In the genomic region with DNA sequence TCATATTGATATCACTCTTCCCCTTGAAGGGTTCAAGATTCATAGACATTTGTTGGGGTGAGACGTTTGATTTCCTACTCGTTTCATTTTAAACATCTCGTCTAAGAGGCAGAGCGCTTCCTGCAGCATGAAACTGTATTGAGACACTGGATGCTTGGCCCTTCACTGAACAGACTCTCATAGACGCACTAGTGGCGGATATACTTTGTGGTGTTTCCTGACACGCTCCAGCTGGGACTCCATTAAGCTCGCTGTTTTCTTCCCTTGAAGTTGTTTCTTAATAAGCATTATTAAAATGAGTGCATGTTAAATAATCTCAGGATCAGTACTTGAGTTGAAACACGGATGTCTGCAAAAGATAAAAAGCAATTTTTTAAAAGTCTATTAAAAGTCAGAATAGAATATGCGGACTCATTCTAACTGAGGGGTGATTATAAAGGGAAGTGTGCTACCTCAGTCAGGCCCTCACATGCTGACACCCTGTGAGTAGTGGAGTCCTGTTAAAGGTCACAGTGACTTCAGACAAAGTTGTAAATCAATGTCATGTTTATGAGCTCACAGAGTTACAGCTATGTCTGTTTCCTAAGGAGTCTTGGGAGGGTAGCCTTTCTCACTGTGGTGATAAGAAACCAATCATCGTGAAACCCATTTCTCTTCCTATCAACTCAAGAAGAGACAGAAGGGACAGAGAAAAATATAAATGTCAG, we compare ENCODE assay signal across 20 mouse cellular contexts.
DNase-seq lines count a peak whose midpoint lies in the region; ATAC-seq and TF ChIP-seq lines count a peak whose summit lies in the region.
"Had no signal": no experiment of that assay in that cellular context is flagged by ENCODE, and none has a peak within 500 bp of the region (broad histone marks: within the 10 kb centered on the region; RNA-seq: fewer than 3 reads in every experiment).

No protein-coding gene starts in this region.

- peak; percentile 16 for DNase-seq in kidney, postnatal 14 days
- DNase-seq in kidney, adult 2 months, result no peak
- peak; percentile 37 for DNase-seq in embryo, embryonic 11 days
- DNase-seq in lung, postnatal 10 days, result peak; percentile 63
- DNase-seq in left cerebral cortex, postnatal 10 days (ENCODE audit: extremely low spot score in 1 of 2, low spot score in 2 of 2), result no peak
- DNase-seq in spleen, postnatal 10 days (ENCODE audit: low spot score in 2 of 2), result no peak
- DNase-seq: adrenal gland, postnatal 25 days; cerebellum, adult 2 months; gastrocnemius, postnatal 14 days; heart, adult 2 months; liver; liver, postnatal 0 days; spleen, adult 18-20 months had no signal

- ATAC-seq in intestine, embryonic 15.5 days, result peak; percentile 80
- ATAC-seq in megakaryocyte progenitor cell, adult 5-6 weeks (replicated peaks; ENCODE audit: poor library complexity), result no peak
- ATAC-seq: liver, postnatal 0 days had no signal

- TF ChIP-seq POLR2A in kidney, adult 2 months (IDR thresholded peaks at IDR 0.05; ENCODE audit: low read depth, low read length), result no peak

- H3K9ac ChIP-seq in intestine, embryonic 15.5 days, result no peak overlapping the region
- H3K9ac ChIP-seq: embryonic facial prominence, embryonic 15.5 days; hindbrain, embryonic 12.5 days; liver, postnatal 0 days; midbrain, embryonic 12.5 days had no signal

- H3K9me3 ChIP-seq in intestine, embryonic 15.5 days, result no peaks in the 10 kb centered on the region
- H3K9me3 ChIP-seq: embryonic facial prominence, embryonic 15.5 days; forebrain, embryonic 10.5 days; hindbrain, embryonic 12.5 days; midbrain, embryonic 12.5 days had no signal

- no peak overlapping the region for H3K4me3 ChIP-seq in kidney, adult 2 months (ENCODE audit: insufficient read depth, low read depth, low read length)
- H3K4me3 ChIP-seq in intestine, embryonic 15.5 days (replicated peaks), result no peak overlapping the region
- H3K4me3 ChIP-seq: embryonic facial prominence, embryonic 15.5 days; forebrain, embryonic 10.5 days; heart, adult 2 months; hindbrain, embryonic 12.5 days; midbrain, embryonic 12.5 days had no signal

- H3K36me3 ChIP-seq in kidney, adult 2 months (ENCODE audit: control insufficient read depth, insufficient read depth, low read length), result no peaks in the 10 kb centered on the region
- H3K36me3 ChIP-seq in intestine, embryonic 15.5 days, result no peaks in the 10 kb centered on the region
- H3K36me3 ChIP-seq: embryonic facial prominence, embryonic 15.5 days; forebrain, embryonic 10.5 days; hindbrain, embryonic 12.5 days; midbrain, embryonic 12.5 days had no signal

- intact Hi-C loops in left cerebral cortex, postnatal 10 days (cut with DNase I), result no loop called here

- no peak for TF ChIP-seq CTCF in kidney, adult 2 months (conservative IDR thresholded peaks at IDR 0.05; ENCODE audit: insufficient read depth, insufficient read length, low read depth, low read length)

- no peak overlapping the region for H3K4me2 ChIP-seq in intestine, embryonic 15.5 days (replicated peaks)
- H3K4me2 ChIP-seq: embryonic facial prominence, embryonic 15.5 days; hindbrain, embryonic 12.5 days; midbrain, embryonic 12.5 days had no signal

- whole genome bisulfite sequencing in kidney, adult 2 months, result 38% methylated on average over 11 of the region's 11 CpGs
- WGBS in intestine, embryonic 15.5 days, result 37% methylated on average over 11 of the region's 11 CpGs

- no peaks in the 10 kb centered on the region for H3K27me3 ChIP-seq in kidney, adult 2 months (replicated peaks; ENCODE audit: control insufficient read depth, insufficient read depth, low read length)
- H3K27me3 ChIP-seq in intestine, embryonic 15.5 days (replicated peaks), result no peaks in the 10 kb centered on the region
- H3K27me3 ChIP-seq: embryonic facial prominence, embryonic 15.5 days; hindbrain, embryonic 12.5 days; midbrain, embryonic 12.5 days had no signal

- no peaks in the 10 kb centered on the region for H3K4me1 ChIP-seq in kidney, adult 2 months (ENCODE audit: control insufficient read depth, insufficient read depth, low read length)
- H3K4me1 ChIP-seq in intestine, embryonic 15.5 days (replicated peaks), result 0 out of 2 replicates have a peak, but pooled peaks cover 3% of the 10 kb centered on the region
- H3K4me1 ChIP-seq: embryonic facial prominence, embryonic 15.5 days; forebrain, embryonic 10.5 days; hindbrain, embryonic 12.5 days; midbrain, embryonic 12.5 days had no signal

- no peak overlapping the region for H3K27ac ChIP-seq in kidney, adult 2 months (ENCODE audit: insufficient read depth, low read depth, low read length)
- H3K27ac ChIP-seq in intestine, embryonic 15.5 days, result no peak overlapping the region
- H3K27ac ChIP-seq: embryonic facial prominence, embryonic 15.5 days; forebrain, embryonic 10.5 days; heart, adult 2 months; hindbrain, embryonic 12.5 days; midbrain, embryonic 12.5 days; stomach, postnatal 0 days had no signal

Comparison
In these comparisons a context has a peak if more than half of its experiments do, and no peak if none do; other contexts are left out.
1. DNase-seq: peak in kidney, postnatal 14 days (single experiment), embryo, embryonic 11 days (single experiment) and lung, postnatal 10 days (single experiment); none in kidney, adult 2 months (single experiment), left cerebral cortex, postnatal 10 days (0 of 2) and spleen, postnatal 10 days (0 of 2).